Mouse (Mus musculus): ENCODE results near the gene Itgb3bp. TPM values are rescaled to one million over a fixed set of nuclear protein-coding genes. Genes with fewer than 3 reads are reported as not detected.

Gene Itgb3bp
- total RNA-seq, 2 experiments from 2014 or later = 1.9 to 2.1 TPM

DNA sequence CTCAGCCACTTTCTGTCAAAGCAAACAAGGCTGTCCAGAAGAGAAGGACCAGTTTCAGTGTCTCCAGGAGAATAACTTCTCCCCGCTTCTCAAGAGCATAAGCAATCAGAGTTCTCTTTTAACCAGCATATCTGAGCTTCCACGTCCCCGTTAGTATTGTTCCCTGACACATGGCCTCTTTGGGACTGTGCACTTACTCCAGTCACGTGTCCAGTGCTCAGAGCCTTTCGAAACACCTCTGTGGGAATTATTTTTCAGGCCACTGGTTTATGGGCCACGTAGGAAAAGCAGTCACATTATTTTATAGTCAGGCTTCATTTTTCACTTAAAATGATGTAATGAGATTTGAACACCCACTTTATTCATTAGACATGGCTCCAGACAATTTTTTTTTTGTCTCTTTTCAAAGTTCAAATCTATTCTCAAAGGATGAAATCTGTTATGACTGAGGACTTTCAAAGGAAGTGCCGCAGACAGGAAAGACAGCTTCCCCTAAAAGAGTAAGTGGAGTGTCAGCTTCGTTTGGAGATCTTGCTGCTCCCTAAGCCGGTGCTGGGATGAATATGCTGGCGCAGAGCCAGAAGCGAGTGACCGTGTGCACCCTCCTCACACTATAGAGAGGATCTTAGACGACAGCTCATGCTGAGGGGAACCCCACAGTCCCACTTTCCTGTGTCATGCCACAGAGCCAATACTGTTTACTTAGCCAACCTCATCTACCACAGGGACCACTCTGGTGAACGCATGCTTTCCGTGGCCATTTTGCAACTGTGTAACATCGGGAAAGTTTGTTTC is 10.3 kb upstream of the Itgb3bp start:
- ATAC-seq (replicated peaks; ENCODE audit: low FRiP score, poor library complexity, severe bottlenecking) = no peak

- no peak for ATAC-seq (replicated peaks; ENCODE audit: low FRiP score, poor library complexity, severe bottlenecking)
These were observed 6.7 kb upstream of the Itgb3bp start for GRCm38 (mm10) chr4:99936278-99936677.

DNA sequence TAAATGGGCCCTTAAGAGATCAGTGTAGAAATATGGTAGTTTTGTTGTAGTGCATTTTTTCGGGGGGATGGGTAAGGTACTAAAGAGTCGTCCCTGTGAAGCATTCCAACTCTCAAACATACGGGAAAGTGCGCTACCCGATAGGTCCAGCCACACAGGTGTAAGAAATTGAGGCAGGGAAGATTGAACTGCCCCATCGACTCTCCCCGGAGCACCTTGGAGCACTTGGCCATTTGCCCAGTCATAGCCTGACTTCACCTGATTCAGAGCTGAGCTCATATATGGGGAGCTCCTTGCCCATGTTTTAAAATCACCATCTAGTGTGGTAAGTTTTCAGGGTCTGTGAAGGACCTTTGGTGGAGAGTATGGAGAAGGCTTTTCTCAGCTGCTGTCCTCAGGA is 5.2 kb upstream of the Itgb3bp start:
- ATAC-seq (replicated peaks; ENCODE audit: low FRiP score, poor library complexity, severe bottlenecking) = no peak

DNA sequence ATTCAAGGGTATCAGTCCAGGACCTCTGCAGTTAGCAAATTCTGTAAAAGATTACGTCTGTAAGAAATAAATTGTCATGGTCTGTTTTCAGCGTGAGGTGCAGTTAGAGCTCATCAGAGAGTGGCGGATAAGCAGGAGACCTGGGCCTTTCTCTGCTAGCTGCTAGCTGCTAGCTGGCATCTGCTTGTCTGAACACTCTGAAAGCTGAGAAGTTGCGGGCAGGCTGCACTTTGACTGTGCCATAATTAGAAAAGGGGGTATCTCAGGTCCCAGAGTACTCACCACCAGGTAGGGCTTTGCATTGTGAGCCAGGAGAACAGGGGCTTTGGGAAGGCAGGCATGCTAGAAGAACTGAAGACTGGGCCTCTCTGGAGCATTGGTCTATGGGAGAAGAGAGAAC is 2.2 kb upstream of the Itgb3bp start:
- ATAC-seq (replicated peaks; ENCODE audit: low FRiP score, poor library complexity, severe bottlenecking) = no peak

DNA sequence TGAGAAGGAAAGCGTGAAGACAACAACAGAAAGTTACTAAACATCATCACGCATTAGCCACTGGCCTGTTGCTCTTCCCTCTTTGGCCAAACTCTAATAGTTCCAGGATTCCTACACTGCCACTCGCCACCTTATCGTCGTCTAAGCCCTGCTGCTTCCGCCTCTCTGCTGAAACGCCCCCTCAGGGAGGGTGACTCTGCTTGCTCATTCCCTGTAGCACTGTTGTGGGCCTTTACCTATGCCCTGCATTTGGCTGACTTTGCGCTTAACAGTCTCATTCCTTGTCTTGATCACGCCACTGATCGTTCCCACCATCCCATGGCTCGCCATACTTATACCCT is 1.6 kb upstream of the Itgb3bp start:
- no peak for ATAC-seq (replicated peaks; ENCODE audit: low FRiP score, poor library complexity, severe bottlenecking)

- ATAC-seq (replicated peaks; ENCODE audit: low FRiP score, poor library complexity, severe bottlenecking) = no peak
These were observed 1.1 kb upstream of the Itgb3bp start for GRCm38 (mm10) chr4:99930518-99931239.

- ATAC-seq (replicated peaks; ENCODE audit: low FRiP score, poor library complexity, severe bottlenecking) = 0 out of 2 replicates have a peak, but pooled peaks have one; percentile 50
These were observed 432 bp downstream of the Itgb3bp start, which contains the start of gene Pgm1 for GRCm38 (mm10) chr4:99929149-99929612. Gene Pgm1 (plus strand): TSS chr4:99929414.

- no peak for ATAC-seq (replicated peaks; ENCODE audit: low FRiP score, poor library complexity, severe bottlenecking)
These were observed 1.1 kb downstream of the Itgb3bp start for GRCm38 (mm10) chr4:99928521-99928920.

DNA sequence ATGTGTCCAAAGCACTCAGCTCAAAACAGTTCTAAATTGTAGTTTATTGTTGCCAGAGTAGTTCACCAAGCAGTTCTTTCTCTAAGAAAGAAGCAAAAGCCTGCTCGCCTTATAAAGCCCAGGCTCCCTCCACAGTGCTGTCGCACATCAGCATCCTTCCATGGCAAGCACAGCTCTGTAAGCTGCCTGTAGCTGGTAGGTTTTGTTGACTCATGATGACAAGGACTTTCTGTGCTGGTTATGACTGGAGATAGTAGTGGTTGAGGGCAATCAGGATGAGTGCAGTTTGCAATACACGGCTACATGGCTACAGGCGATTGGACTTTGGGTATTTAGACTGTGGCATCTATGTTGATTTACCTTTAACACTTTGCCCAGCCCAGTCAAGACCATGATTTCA is 3.2 kb downstream of the Itgb3bp start:
- ATAC-seq (replicated peaks; ENCODE audit: low FRiP score, poor library complexity, severe bottlenecking) = peak; percentile 78

DNA sequence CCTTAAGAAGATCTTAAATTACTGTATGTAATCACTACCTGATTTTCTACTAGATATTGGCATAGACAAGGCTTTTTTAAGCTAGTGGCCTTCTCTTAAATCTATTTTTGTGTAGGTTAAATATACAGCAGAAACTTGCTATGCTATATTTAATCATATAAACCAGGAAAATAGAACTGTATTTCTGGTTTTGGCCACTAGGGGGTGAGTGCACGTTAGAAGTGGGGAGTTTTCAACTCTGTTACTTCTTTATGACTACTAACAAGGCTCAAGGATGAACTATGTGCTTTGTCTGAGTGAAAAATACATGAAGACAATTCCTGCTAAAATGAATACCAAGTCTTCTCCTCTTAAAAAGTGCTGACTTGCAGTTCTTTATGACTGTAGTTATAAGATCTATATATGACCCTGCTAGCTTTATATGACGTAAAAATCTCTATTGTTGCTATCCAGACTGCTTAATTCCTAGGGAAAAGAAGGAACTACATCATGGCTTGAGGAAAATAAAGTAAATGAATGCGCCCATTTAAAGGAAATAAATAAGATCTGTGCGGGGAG is 15.6 kb downstream of the Itgb3bp start:
- ATAC-seq (replicated peaks; ENCODE audit: low FRiP score, poor library complexity, severe bottlenecking) = peak; percentile 65; the same call in 1 of the 2 replicates

- no peak for ATAC-seq (replicated peaks; ENCODE audit: low FRiP score, poor library complexity, severe bottlenecking)
These were observed 47.2 kb downstream of the Itgb3bp start for GRCm38 (mm10) chr4:99882405-99882804.

DNA sequence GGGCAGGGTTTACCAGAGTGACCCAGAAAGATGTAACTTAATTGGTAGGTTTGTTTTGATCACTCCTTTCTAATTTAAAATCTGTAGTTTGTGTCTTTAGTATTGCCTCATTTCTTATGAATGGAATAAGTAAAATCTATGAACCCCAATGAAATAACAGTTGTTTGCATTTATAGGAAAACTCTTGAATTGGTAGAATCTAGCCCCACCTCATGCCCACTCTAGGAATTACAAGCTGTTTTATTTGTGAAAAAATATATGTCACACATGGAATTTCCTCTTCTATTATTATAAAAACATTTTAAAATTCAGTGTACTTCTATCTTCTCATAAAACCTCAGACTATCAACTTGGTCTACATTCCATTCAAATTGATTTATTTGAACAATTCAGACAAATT is 47.7 kb downstream of the Itgb3bp start:
- ATAC-seq (replicated peaks; ENCODE audit: low FRiP score, poor library complexity, severe bottlenecking) = no peak

DNA sequence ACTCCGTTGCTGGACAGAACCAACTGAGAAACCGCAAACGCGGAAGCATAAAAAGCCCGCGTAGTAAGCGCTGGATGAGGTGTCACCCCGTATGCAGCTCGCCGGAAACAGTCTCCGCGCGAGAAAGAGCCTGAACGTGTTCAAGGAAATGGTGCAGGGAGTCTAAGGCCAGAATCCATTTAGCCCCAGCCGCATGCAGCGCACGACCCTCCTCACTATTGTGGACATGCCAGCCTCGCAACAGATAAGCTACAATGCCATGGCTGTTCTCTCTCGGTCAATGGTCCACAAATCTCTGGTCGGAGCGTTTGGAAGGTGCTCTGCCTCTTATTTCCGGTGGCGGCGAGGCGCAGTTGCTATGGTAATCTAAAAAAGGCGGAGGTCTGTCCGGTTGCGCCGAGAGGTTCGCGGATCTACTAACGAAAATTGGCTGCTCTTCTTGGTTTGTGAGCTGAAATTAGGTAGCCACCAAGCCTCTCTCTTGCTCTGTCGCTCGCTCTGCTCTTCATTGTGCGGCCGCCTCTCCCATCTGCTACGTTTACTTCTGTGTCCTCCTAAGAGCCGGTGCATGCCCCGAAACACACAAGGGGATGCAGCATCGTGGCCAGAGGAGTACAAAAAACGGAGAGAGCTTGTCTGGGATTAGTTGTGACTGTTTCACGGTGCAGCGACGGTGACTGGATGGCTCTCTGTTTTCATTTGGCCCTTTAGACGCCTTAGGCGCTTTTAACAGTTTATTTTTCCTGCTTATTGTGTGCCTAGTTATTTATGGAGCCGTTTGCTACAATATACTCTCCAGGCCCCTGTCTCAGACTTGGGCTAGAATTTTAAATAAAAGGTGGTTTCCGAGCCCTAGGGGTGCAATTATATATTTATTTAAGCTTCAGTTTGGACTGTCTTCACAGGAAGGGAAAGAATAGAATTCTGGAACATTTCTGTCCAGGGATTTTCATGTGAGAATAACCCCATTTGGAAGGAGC is 100.2 kb downstream of the Itgb3bp start, which contains the start of gene Efcab7:
Gene Efcab7, plus strand, starts transcription at position 105 of the 980 bp plus-strand sequence.
- peak; percentile 97 for ATAC-seq (replicated peaks; ENCODE audit: low FRiP score, poor library complexity, severe bottlenecking)

DNA sequence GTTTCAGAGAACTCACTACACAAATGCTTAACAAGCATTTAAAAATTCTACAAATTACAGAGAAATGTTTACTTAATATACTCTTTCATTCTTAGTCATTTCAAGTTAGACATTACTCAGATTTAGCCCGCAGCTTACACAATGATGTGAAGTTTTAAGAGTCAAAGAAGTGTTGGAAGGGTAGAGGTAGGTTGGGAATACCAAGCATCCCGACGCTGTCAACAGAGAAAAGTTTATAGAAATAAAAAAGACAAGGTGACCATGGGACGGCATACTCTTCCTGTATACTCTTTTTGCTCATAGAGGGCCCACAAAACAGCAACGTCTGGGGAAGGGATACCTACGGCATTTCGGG is 100.9 kb downstream of the Itgb3bp start:
- ATAC-seq (replicated peaks; ENCODE audit: low FRiP score, poor library complexity, severe bottlenecking) = no peak

- ATAC-seq (replicated peaks; ENCODE audit: low FRiP score, poor library complexity, severe bottlenecking) = no peak
These were observed 101.3 kb downstream of the Itgb3bp start for GRCm38 (mm10) chr4:99828337-99828736.

DNA sequence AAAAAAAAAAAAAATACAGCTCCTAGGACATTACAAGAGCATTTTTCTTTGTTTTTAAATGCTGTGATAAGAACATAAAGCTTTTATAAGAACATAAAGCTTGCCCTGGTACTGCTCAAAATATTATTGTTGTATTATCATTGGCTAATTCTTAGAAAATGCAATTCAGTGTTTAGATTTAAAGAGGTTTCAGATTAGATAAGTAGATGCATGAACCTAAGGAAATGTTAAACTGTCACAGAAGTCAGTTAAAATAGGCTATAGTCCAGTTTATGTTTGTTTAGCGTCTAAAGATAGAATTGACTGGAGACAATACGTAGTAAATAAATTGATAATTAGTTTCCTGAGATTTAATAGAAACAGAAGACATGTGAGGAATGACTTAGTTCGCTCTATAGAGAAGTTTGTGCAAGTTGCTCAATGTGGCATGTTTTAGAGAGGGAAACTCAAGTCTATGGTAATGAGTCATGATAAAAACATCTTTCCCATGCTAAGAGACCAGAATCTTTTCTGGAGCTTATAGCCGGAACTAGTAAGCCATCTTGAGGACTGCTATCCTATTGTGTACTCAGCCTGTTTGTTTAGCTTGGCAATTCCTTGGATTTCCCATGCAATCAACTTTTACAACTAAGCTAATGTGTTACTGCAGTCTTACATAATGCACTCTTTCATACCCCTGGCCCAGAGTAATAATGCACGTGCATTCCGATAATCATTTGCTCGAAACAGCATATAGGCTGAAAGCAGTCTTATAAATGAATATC is 112.7 kb downstream of the Itgb3bp start:
- no peak for ATAC-seq (replicated peaks; ENCODE audit: low FRiP score, poor library complexity, severe bottlenecking)

DNA sequence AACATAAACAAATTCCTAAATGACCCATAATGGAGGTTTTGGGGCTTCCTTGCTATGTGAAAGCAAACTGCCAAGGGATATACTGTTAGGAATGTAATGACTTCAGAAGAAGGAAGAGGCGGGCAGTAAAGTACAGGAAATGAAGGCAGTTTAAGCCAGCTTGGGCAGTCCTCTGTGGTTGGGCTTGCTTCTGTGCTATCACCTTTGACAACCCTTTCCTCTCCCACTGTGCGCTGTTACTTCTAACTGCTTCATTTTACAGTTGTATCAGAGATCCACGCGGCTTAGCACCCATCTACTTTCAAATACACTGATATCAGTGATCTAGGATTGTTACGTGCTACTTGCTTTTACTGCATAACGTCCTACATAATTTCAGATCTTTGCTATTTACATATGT is 137.2 kb downstream of the Itgb3bp start:
- no peak for ATAC-seq (replicated peaks; ENCODE audit: low FRiP score, poor library complexity, severe bottlenecking)

DNA sequence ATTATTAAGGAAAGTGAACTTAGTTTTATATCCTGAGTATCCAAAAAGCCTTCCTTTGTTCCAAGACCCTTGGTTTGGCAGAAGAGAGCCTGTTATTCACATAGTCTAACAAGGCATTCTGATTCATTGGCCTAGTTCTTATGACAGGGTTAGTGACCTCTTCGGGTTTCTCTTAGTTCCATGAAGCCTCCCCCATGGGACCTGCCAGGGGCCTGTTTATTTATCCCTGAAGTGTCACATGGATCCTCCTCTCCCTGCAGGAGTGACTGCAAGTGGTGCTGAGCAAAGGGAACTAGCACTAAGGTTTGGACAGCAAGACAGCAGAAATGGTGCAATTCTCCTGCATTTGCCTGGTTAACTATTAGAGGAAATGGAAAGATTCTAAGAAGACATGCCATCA is 156.6 kb downstream of the Itgb3bp start:
- ATAC-seq (replicated peaks; ENCODE audit: low FRiP score, poor library complexity, severe bottlenecking) = no peak

- no peak for ATAC-seq (replicated peaks; ENCODE audit: low FRiP score, poor library complexity, severe bottlenecking)
These were observed 159.1 kb downstream of the Itgb3bp start for GRCm38 (mm10) chr4:99770555-99770954.
